Mouse (Mus musculus): ENCODE measurements around the gene Prrt1. TPM values are rescaled to one million over a fixed set of nuclear protein-coding genes. Genes with fewer than 3 reads are reported as not detected.

The Prrt1 gene
- polyA plus RNA-seq, 1 experiment from 2014 or later, result 0.05 TPM

DNA sequence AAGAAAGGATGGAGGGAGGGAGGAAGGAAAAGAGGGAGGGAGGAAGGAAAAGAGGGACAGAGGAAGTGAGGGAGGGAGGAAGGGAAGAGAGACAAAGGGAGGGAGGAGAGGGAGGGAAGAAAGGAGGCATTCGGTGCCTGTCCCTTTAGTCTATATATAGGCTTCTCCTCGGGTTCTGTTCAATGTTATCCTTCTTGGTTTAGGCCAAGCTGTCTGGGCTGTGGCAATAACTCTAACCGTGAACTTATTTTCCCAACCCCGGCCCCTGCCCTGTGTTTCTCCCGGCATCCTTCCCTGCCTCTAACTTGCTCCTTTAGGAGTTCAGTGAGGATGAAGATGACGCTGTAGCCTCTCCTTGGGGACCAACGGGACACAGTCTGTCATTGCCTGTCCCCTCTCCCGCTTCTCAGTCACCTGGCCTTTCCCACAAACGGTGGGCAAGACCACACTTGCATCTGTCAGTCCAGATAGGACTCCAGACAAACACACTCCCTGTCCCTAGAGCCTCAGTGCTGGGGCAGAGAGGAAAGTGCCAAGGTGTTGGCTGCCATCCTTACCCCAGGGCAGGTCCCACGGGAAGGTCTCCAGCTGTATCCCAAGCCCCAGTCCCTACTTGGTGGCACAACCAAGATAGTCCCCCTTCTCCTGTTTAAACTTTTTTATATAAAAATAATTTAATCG, 45.3 kb downstream of the Prrt1 start:
- no peak for ATAC-seq
- DNase-seq, result no peak
- TF ChIP-seq CTCF (IDR thresholded peaks at IDR 0.05; ENCODE audit: low read depth) (no peak), EP300 (IDR thresholded peaks at IDR 0.05; ENCODE audit: low read depth) (no peak)
- Histone ChIP-seq H3K36me3 (replicated peaks; ENCODE audit: insufficient read depth, low read length) (no peaks in the 10 kb centered on the region), H3K9me3 (ENCODE audit: low read length) (no peaks in the 10 kb centered on the region), H3K4me1 (ENCODE audit: insufficient read depth) (peaks cover 6% of the 10 kb centered on the region; the same call in 1 of the 2 replicates), H3K27ac (ENCODE audit: low read depth) (no peak overlapping the region), H3K27me3 (ENCODE audit: insufficient read depth, low read length) (peaks cover 69% of the 10 kb centered on the region), H3K4me3 (ENCODE audit: low read depth, low read length) (no peak overlapping the region), H3K4me2 (ENCODE audit: low read depth, low read length) (no peak overlapping the region), H3K9ac (replicated peaks) (no peak overlapping the region)
- WGBS (ENCODE audit: insufficient replicate concordance), result 57% methylated on average over 11 of the region's 11 CpGs

DNA sequence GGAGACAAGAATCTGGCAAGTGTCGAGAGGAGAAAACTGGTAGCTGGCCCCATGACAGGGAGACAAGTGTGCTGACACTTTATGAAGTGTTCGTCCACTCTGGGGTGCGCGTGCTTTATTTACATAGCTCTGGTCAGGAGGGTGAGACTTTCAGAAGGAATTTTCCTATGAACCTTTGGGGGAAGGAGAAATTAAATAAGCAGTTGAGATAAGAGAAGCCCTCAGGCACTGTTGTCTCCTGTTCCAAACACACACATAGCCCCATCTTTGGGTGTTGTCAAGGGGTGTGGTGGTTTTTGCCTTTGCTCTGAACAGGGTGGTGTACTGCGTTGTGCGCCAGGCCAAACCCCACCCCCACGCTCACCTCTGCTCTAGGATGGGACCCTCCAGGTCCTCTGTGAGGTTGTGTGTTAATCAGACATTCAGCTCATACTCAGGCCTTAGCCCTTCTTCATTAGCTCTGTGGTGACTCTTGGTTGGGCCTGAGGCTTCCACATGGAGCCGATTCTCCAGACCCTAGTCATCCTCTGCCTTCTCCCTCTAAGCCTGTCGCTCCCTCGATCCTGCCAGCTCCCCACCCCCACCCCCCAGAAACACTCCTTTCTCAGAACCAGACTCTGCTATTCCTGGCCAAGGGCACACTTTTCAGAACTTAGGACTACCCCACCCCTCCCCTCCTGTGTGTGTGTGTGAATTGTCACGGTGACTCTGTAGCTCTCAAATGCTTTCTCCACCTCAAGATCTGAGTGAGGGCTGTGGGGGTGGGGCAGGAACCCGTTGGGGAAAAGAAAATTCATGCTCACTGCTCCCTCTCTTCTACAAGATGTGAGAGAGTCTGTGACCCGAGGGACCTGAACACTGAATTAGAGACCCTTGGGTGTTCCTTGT, 46.1 kb downstream of the Prrt1 start:
- ATAC-seq (no peak), DNase-seq (no peak)
- H3K9me3 ChIP-seq (ENCODE audit: low read length), result no peaks in the 10 kb centered on the region
- H3K36me3 ChIP-seq (replicated peaks; ENCODE audit: insufficient read depth, low read length), result no peaks in the 10 kb centered on the region
- H3K4me1 ChIP-seq (ENCODE audit: insufficient read depth), result peaks cover 6% of the 10 kb centered on the region; the same call in 1 of the 2 replicates
- H3K9ac ChIP-seq (replicated peaks), result no peak overlapping the region
- TF ChIP-seq CTCF (IDR thresholded peaks at IDR 0.05; ENCODE audit: low read depth) (no peak), EP300 (IDR thresholded peaks at IDR 0.05; ENCODE audit: low read depth) (no peak)
- H3K27ac ChIP-seq (ENCODE audit: low read depth), result no peak overlapping the region
- peaks cover 68% of the 10 kb centered on the region for H3K27me3 ChIP-seq (ENCODE audit: insufficient read depth, low read length)
- WGBS (ENCODE audit: insufficient replicate concordance), result 55% methylated on average over 13 of the region's 13 CpGs
- no peak overlapping the region for H3K4me2 ChIP-seq (ENCODE audit: low read depth, low read length)
- H3K4me3 ChIP-seq (ENCODE audit: low read depth, low read length), result no peak overlapping the region

DNA sequence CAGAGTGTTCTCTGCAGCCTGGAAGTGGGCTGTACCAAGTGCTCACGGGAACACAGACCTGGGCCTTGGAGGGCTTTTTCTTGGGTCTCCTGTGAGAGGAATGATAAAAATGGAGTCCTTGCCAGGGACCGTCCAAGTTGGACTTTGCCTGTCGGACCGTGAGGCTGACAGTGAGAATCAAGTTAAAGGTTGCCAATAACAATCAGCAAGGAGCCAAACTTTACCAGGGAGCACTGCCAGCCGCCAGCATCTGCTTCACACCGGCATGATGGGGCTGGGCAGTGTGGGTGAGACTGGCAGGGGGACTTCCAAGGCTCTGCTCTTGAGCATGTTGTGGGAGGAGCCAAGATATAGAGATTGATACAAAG, 46.7 kb downstream of the Prrt1 start:
- Histone ChIP-seq H3K4me1 (ENCODE audit: insufficient read depth) (peaks cover 6% of the 10 kb centered on the region; the same call in 1 of the 2 replicates), H3K36me3 (replicated peaks; ENCODE audit: insufficient read depth, low read length) (no peaks in the 10 kb centered on the region), H3K27ac (ENCODE audit: low read depth) (no peak overlapping the region), H3K27me3 (ENCODE audit: insufficient read depth, low read length) (peaks cover 63% of the 10 kb centered on the region), H3K9me3 (ENCODE audit: low read length) (no peaks in the 10 kb centered on the region), H3K4me2 (ENCODE audit: low read depth, low read length) (no peak overlapping the region), H3K9ac (replicated peaks) (no peak overlapping the region), H3K4me3 (ENCODE audit: low read depth, low read length) (no peak overlapping the region)
- WGBS (ENCODE audit: insufficient replicate concordance), result 77% methylated on average over 6 of the region's 6 CpGs
- no peak for ATAC-seq
- DNase-seq, result no peak
- TF ChIP-seq CTCF (IDR thresholded peaks at IDR 0.05; ENCODE audit: low read depth) (no peak), EP300 (IDR thresholded peaks at IDR 0.05; ENCODE audit: low read depth) (no peak)

DNA sequence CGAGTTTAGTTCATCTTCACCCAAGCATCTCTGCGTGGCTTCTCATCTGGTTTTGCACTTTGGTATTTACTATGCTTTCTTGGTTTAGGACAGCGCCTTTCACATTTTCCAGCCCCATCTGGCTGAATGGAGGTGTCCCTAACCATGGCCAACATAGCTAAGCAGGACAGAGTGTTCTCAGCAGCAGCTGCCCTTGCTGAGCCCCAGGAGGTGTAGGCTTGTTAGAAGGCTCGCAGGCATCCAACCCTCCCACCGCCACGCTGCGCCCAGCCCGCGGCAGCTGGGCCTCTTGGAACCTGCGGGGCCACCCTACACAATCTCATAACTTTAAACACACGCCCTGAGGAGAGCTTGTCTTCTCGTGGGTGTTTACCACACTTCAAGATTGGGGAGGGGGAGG, 47.3 kb downstream of the Prrt1 start:
- no peaks in the 10 kb centered on the region for H3K36me3 ChIP-seq (replicated peaks; ENCODE audit: insufficient read depth, low read length)
- WGBS (ENCODE audit: insufficient replicate concordance), result 74% methylated on average over 12 of the region's 12 CpGs
- H3K27me3 ChIP-seq (ENCODE audit: insufficient read depth, low read length), result peaks cover 63% of the 10 kb centered on the region
- ATAC-seq (no peak), DNase-seq (no peak)
- no peak overlapping the region for H3K4me3 ChIP-seq (ENCODE audit: low read depth, low read length)
- H3K9me3 ChIP-seq (ENCODE audit: low read length), result no peaks in the 10 kb centered on the region
- no peak for TF ChIP-seq CTCF (IDR thresholded peaks at IDR 0.05; ENCODE audit: low read depth)
- H3K27ac ChIP-seq (ENCODE audit: low read depth), result no peak overlapping the region
- H3K4me2 ChIP-seq (ENCODE audit: low read depth, low read length), result no peak overlapping the region
- H3K4me1 ChIP-seq (ENCODE audit: insufficient read depth), result peaks cover 3% of the 10 kb centered on the region; the same call in 1 of the 2 replicates
- no peak overlapping the region for H3K9ac ChIP-seq (replicated peaks)

DNA sequence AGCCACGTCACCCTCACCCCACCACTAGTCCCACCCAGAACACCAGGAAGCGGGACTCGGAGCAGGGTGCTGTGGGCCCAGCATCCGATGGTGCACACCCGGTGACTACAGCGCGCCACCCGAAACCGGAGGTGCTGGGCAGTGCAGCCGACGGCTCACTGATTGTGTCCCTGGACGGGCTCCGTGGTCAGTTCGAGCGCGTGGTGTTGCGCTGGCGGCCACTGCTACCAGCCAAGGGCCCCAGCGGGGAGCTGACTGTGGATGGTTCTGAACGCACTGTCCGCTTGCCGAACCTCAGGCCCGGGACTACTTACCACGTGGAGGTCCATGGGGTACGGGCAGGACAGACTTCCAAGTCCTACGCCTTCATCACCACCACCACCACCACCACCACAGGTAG, 50.9 kb downstream of the Prrt1 start:
- H3K9ac ChIP-seq (replicated peaks), result no peak overlapping the region
- no peaks in the 10 kb centered on the region for H3K4me1 ChIP-seq (ENCODE audit: insufficient read depth)
- H3K9me3 ChIP-seq (ENCODE audit: low read length), result no peaks in the 10 kb centered on the region
- WGBS (ENCODE audit: insufficient replicate concordance), result 74% methylated on average over 22 of the region's 26 CpGs
- TF ChIP-seq CTCF (IDR thresholded peaks at IDR 0.05; ENCODE audit: low read depth) (no peak), EP300 (IDR thresholded peaks at IDR 0.05; ENCODE audit: low read depth) (no peak)
- peaks cover 38% of the 10 kb centered on the region for H3K27me3 ChIP-seq (ENCODE audit: insufficient read depth, low read length)
- no peak overlapping the region for H3K4me2 ChIP-seq (ENCODE audit: low read depth, low read length)
- no peak overlapping the region for H3K4me3 ChIP-seq (ENCODE audit: low read depth, low read length)
- H3K27ac ChIP-seq (ENCODE audit: low read depth), result no peak overlapping the region
- no peak for ATAC-seq
- no peaks in the 10 kb centered on the region for H3K36me3 ChIP-seq (replicated peaks; ENCODE audit: insufficient read depth, low read length)
- DNase-seq, result no peak

DNA sequence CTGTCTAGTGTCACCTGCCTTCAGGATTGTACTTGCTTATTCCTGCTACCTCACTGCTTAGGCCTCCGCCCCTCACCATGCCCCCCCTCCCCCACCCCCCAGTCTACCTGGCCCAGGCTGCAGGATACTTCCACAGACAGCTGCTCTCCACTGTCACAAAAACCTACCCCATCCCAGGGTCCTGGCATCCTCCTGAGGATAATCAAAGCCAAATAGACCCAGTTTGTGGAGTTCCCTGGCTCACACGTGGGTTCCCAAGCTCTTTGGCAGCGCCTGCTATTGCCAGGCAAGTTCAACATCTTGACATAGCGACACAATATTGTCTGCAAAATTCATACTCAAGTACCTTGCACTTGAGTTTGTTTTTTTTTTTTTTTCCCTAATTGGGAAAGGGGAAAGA, 51.3 kb downstream of the Prrt1 start:
- TF ChIP-seq CTCF (IDR thresholded peaks at IDR 0.05; ENCODE audit: low read depth) (no peak), EP300 (IDR thresholded peaks at IDR 0.05; ENCODE audit: low read depth) (no peak)
- peaks cover 38% of the 10 kb centered on the region for H3K27me3 ChIP-seq (ENCODE audit: insufficient read depth, low read length)
- no peak overlapping the region for H3K9ac ChIP-seq (replicated peaks)
- WGBS (ENCODE audit: insufficient replicate concordance), result 75% methylated on average over 4 of the region's 4 CpGs
- no peak overlapping the region for H3K27ac ChIP-seq (ENCODE audit: low read depth)
- H3K4me3 ChIP-seq (ENCODE audit: low read depth, low read length), result no peak overlapping the region
- no peaks in the 10 kb centered on the region for H3K36me3 ChIP-seq (replicated peaks; ENCODE audit: insufficient read depth, low read length)
- H3K4me2 ChIP-seq (ENCODE audit: low read depth, low read length), result no peak overlapping the region
- no peaks in the 10 kb centered on the region for H3K4me1 ChIP-seq (ENCODE audit: insufficient read depth)
- no peaks in the 10 kb centered on the region for H3K9me3 ChIP-seq (ENCODE audit: low read length)
- ATAC-seq, result no peak
- no peak for DNase-seq
